Mouse (Mus musculus): ENCODE measurements around the gene Gm128. TPM values are rescaled to one million over a fixed set of nuclear protein-coding genes. Genes with fewer than 3 reads are reported as not detected.
A peak's percentile ranks its signal among the peaks of the same experiment; 100 is the strongest.

Gene Gm128
- total and polyA plus RNA-seq, 2 experiments from 2014 or later = 0.61 to 1.4 TPM

GRCm38 (mm10) chr3:95273471-95273870, 32.1 kb upstream of the Gm128 start:
- 76% methylated on average over 5 of the region's 5 CpGs for WGBS
- Histone ChIP-seq H3K9me3 (ENCODE audit: low read length) (no peaks in the 10 kb centered on the region), H3K27ac (no peak overlapping the region), H3K27me3 (ENCODE audit: insufficient read depth, low read length) (no peaks in the 10 kb centered on the region), H3K4me2 (ENCODE audit: low read depth, low read length) (no peak overlapping the region), H3K4me1 (ENCODE audit: insufficient read depth, low read length) (no peaks in the 10 kb centered on the region), H3K4me3 (ENCODE audit: low read length) (no peak overlapping the region), H3K36me3 (ENCODE audit: insufficient read depth, low read length) (peaks cover 8% of the 10 kb centered on the region; the same call in 1 of the 2 replicates), H3K9ac (replicated peaks; ENCODE audit: low read length) (no peak overlapping the region)
- DNase-seq (ENCODE audit: low spot score) (peak; percentile 21), ATAC-seq (no peak)
- no peak for TF ChIP-seq CTCF (IDR thresholded peaks at IDR 0.05; ENCODE audit: low read depth)

- no peak overlapping the region for H3K4me2 ChIP-seq (ENCODE audit: low read depth, low read length)
- WGBS = 83% methylated on average over 12 of the region's 12 CpGs
- no peaks in the 10 kb centered on the region for H3K9me3 ChIP-seq (ENCODE audit: low read length)
- H3K27me3 ChIP-seq (ENCODE audit: insufficient read depth, low read length) = no peaks in the 10 kb centered on the region
- H3K4me1 ChIP-seq (ENCODE audit: insufficient read depth, low read length) = no peaks in the 10 kb centered on the region
- no peak overlapping the region for H3K27ac ChIP-seq
- no peak overlapping the region for H3K4me3 ChIP-seq (ENCODE audit: low read length)
- no peak for TF ChIP-seq CTCF (IDR thresholded peaks at IDR 0.05; ENCODE audit: low read depth)
- ATAC-seq (no peak), DNase-seq (ENCODE audit: low spot score) (no peak)
- no peak overlapping the region for H3K9ac ChIP-seq (replicated peaks; ENCODE audit: low read length)
- H3K36me3 ChIP-seq (ENCODE audit: insufficient read depth, low read length) = peaks cover 22% of the 10 kb centered on the region; the same call in 1 of the 2 replicates
These were observed 29.5 kb upstream of the Gm128 start for GRCm38 (mm10) chr3:95270766-95271364.

- H3K27ac ChIP-seq = no peak overlapping the region
- peaks cover 28% of the 10 kb centered on the region; the same call in 1 of the 2 replicates for H3K36me3 ChIP-seq (ENCODE audit: insufficient read depth, low read length)
- ATAC-seq (no peak), DNase-seq (ENCODE audit: low spot score) (no peak)
- no peak overlapping the region for H3K9ac ChIP-seq (replicated peaks; ENCODE audit: low read length)
- 85% methylated on average over 5 of the region's 5 CpGs for WGBS
- no peaks in the 10 kb centered on the region for H3K9me3 ChIP-seq (ENCODE audit: low read length)
- H3K4me3 ChIP-seq (ENCODE audit: low read length) = no peak overlapping the region
- H3K4me2 ChIP-seq (ENCODE audit: low read depth, low read length) = no peak overlapping the region
- no peak for TF ChIP-seq CTCF (IDR thresholded peaks at IDR 0.05; ENCODE audit: low read depth)
- no peaks in the 10 kb centered on the region for H3K27me3 ChIP-seq (ENCODE audit: insufficient read depth, low read length)
- no peaks in the 10 kb centered on the region for H3K4me1 ChIP-seq (ENCODE audit: insufficient read depth, low read length)
These were observed 28.4 kb upstream of the Gm128 start for GRCm38 (mm10) chr3:95269789-95270188.

GRCm38 (mm10) chr3:95267855-95268254, 26.5 kb upstream of the Gm128 start:
- Histone ChIP-seq H3K36me3 (ENCODE audit: insufficient read depth, low read length) (peaks cover 37% of the 10 kb centered on the region; the same call in 1 of the 2 replicates), H3K4me1 (ENCODE audit: insufficient read depth, low read length) (no peaks in the 10 kb centered on the region), H3K9me3 (ENCODE audit: low read length) (no peaks in the 10 kb centered on the region), H3K4me3 (ENCODE audit: low read length) (no peak overlapping the region), H3K9ac (replicated peaks; ENCODE audit: low read length) (no peak overlapping the region), H3K27me3 (ENCODE audit: insufficient read depth, low read length) (no peaks in the 10 kb centered on the region), H3K27ac (no peak overlapping the region), H3K4me2 (ENCODE audit: low read depth, low read length) (no peak overlapping the region)
- ATAC-seq = no peak
- no peak for DNase-seq (ENCODE audit: low spot score)
- no peak for TF ChIP-seq CTCF (IDR thresholded peaks at IDR 0.05; ENCODE audit: low read depth)

GRCm38 (mm10) chr3:95266052-95266451, 24.7 kb upstream of the Gm128 start:
- no peak for TF ChIP-seq CTCF (IDR thresholded peaks at IDR 0.05; ENCODE audit: low read depth)
- DNase-seq (ENCODE audit: low spot score) (no peak), ATAC-seq (no peak)
- no peaks in the 10 kb centered on the region for H3K27me3 ChIP-seq (ENCODE audit: insufficient read depth, low read length)
- no peak overlapping the region for H3K4me3 ChIP-seq (ENCODE audit: low read length)
- H3K27ac ChIP-seq = no peak overlapping the region
- peaks cover 46% of the 10 kb centered on the region for H3K36me3 ChIP-seq (ENCODE audit: insufficient read depth, low read length)
- 96% methylated on average over 3 of the region's 3 CpGs for WGBS
- no peak overlapping the region for H3K9ac ChIP-seq (replicated peaks; ENCODE audit: low read length)
- no peak overlapping the region for H3K4me2 ChIP-seq (ENCODE audit: low read depth, low read length)
- no peaks in the 10 kb centered on the region for H3K4me1 ChIP-seq (ENCODE audit: insufficient read depth, low read length)
- no peaks in the 10 kb centered on the region for H3K9me3 ChIP-seq (ENCODE audit: low read length)

GRCm38 (mm10) chr3:95264724-95265123, 23.3 kb upstream of the Gm128 start:
- Histone ChIP-seq H3K36me3 (ENCODE audit: insufficient read depth, low read length) (peaks cover 46% of the 10 kb centered on the region), H3K4me3 (ENCODE audit: low read length) (no peak overlapping the region), H3K27ac (no peak overlapping the region), H3K27me3 (ENCODE audit: insufficient read depth, low read length) (no peaks in the 10 kb centered on the region), H3K4me1 (ENCODE audit: insufficient read depth, low read length) (no peaks in the 10 kb centered on the region), H3K9ac (replicated peaks; ENCODE audit: low read length) (no peak overlapping the region), H3K4me2 (ENCODE audit: low read depth, low read length) (no peak overlapping the region), H3K9me3 (ENCODE audit: low read length) (no peaks in the 10 kb centered on the region)
- ATAC-seq = no peak
- DNase-seq (ENCODE audit: low spot score) = no peak
- TF ChIP-seq CTCF (IDR thresholded peaks at IDR 0.05; ENCODE audit: low read depth) = no peak
- 63% methylated on average over 1 of the region's 1 CpGs for WGBS

GRCm38 (mm10) chr3:95263089-95263739, 21.8 kb upstream of the Gm128 start:
- WGBS = 50% methylated on average over 11 of the region's 11 CpGs
- Histone ChIP-seq H3K9me3 (ENCODE audit: low read length) (no peaks in the 10 kb centered on the region), H3K27me3 (ENCODE audit: insufficient read depth, low read length) (no peaks in the 10 kb centered on the region), H3K27ac (no peak overlapping the region), H3K4me1 (ENCODE audit: insufficient read depth, low read length) (no peaks in the 10 kb centered on the region), H3K4me2 (ENCODE audit: low read depth, low read length) (no peak overlapping the region), H3K36me3 (ENCODE audit: insufficient read depth, low read length) (peaks cover 42% of the 10 kb centered on the region), H3K4me3 (ENCODE audit: low read length) (no peak overlapping the region), H3K9ac (replicated peaks; ENCODE audit: low read length) (no peak overlapping the region)
- TF ChIP-seq CTCF (IDR thresholded peaks at IDR 0.05; ENCODE audit: low read depth) = peak; percentile 69
- ATAC-seq = no peak; the same call in 1 of the 2 replicates
- DNase-seq (ENCODE audit: low spot score) = peak; percentile 56

Measured in hindbrain, postnatal 0 days (tissue).